Mouse (Mus musculus) lung, postnatal 4 days (tissue): ENCODE data around the gene Usp16.
A peak's percentile ranks its signal among the peaks of the same experiment; 100 is the strongest.

Experiments
- DNase-seq, 2 experiments: peaks; one replicate each; pipeline ENCODE4 v3.0.0; 2021

Usp16 gene

GRCm38 (mm10) chr16:87454419-87455179 is at the start of gene Usp16:
Gene Usp16 (plus strand): TSS chr16:87454703.
- peak; percentile 92 to 93 for DNase-seq

DNA sequence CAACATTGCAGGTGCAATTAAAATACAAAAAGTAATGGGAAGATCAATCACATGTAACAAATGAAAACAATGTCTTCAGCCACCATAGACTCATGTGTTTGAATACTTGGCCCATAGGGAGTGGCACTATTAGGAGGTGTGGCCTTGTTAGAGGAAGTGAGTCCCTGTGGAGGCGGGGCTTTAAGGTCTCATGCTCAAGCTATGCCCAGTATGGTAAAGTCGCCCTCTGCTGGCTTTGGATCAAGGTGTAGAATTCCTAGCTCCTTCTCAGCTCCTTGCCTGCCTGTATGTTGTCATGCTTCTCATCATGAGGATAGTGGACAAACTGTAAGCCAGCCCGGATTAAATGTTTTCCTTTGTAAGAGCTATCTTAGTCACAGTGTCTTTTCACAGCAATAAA is 49.5 kb upstream of the Usp16 start:
- DNase-seq = peak in 1 of 2 experiments; percentile 46

- no peak for DNase-seq
These were observed 33.8 kb upstream of the Usp16 start for GRCm38 (mm10) chr16:87420662-87421061.

GRCm38 (mm10) chr16:87427516-87427915 is 27.0 kb upstream of the Usp16 start:
- peak; percentile 24 to 63 for DNase-seq

DNA sequence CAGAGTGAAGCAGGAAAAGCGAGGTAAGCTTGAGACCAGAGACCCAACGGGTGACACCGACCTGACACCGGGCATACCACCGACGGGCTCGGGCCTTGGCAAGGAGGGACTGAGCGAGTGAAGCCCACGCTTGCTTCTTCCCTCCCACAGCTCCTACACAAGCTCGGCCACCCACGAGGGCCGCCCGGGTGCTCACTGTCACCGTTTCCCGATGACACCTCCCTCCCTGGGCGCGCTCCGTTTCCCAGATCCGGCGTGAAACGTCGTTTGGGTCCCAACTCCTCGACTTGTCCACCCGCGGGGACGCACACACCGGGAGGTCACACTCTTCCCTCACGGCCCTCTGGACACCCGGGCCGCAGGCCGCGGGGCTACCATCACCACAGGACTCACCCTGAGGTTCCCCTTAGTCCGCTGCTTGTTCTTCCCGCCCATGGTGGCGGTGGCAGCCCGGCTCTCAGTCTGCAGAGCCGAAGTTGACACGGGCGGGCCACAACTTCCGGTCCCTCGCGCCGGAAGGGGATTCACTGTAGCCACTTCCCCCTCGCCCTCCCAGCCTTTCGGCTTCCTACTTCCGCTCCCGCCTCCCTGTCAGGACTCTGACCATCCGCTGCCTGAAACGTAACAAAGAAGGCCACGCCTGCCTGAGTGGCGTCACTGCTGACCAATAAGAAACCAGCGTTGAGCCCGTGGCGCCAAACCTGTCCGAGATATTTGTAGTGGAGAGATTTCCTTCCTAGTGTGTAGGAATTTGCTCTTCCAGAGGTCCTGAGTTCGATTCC is 22.3 kb upstream of the Usp16 start, which contains the start of gene Ltn1:
Gene Ltn1 (minus strand): TSS at position 580 of the 782 bp plus-strand sequence.
- DNase-seq = peak; percentile 99

GRCm38 (mm10) chr16:87434266-87434665 is 20.2 kb upstream of the Usp16 start:
- DNase-seq = no peak

GRCm38 (mm10) chr16:87434946-87435345 is 19.6 kb upstream of the Usp16 start:
- DNase-seq = no peak

DNA sequence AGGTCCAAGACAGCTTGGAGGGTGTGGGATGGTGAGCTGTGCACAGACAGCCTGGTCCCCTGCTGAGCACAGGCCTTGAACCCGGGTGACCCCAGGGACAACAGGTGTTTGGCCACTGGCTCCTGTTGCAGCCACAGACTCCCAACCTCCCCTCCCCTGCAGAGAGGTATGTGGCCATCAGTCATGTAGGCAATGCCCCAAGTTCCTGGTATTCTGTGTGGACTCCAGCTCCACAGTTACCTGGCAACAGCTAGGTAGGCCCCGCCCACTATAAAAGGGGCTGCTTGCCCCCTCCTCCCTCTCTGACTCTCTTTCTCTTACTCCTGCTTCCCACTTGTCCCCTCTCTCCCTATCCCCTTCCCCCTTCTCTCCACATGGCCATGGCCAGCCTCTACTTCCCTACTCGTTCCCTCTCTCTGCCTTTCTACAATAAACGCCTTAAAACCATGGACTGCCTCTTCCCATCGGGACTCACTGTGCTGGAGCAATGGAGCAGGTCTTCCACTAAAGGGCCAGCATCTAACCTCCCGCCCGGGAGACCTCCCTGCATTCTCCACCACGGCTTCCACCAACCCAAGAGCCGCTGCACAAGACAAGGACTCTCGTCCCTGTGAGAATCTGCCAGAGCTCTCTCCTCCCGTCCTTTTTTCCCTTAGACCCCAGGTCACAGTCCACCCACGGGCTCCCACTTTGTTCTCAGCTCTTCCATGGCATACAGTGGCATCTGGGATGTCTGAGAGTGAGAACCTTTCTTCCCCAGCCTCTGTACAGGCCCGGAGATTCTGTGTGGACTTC is 18.9 kb upstream of the Usp16 start:
- DNase-seq = no peak

DNA sequence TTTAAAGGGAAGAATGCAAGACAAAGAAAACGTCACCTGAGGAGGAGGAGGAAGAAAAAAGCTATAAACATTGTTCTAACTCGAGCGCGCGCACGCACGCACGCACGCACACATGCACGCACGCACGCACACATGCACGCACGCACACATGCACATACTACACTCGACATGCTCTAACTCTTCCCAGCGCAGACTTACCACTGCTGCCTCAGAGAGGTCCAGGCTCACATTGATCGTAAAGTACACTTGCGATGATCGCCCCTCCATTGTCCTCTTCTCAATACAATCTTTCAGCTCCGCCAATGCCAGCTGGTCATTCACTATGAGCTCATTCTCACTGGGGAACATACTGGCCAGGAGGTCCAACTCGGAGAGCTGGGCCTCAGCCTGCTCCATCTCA is 17.4 kb upstream of the Usp16 start:
- no peak for DNase-seq

- DNase-seq = no peak
These were observed 15.8 kb upstream of the Usp16 start for GRCm38 (mm10) chr16:87438697-87439096.

GRCm38 (mm10) chr16:87440184-87440686 is 14.3 kb upstream of the Usp16 start, which contains the start of gene Rwdd2b:
Gene Rwdd2b (minus strand): TSS chr16:87440573.
- DNase-seq = peak; percentile 95

GRCm38 (mm10) chr16:87441089-87441488 is 13.4 kb upstream of the Usp16 start:
- no peak for DNase-seq

GRCm38 (mm10) chr16:87442291-87442690 is 12.2 kb upstream of the Usp16 start:
- DNase-seq = peak; percentile 22 to 69

DNA sequence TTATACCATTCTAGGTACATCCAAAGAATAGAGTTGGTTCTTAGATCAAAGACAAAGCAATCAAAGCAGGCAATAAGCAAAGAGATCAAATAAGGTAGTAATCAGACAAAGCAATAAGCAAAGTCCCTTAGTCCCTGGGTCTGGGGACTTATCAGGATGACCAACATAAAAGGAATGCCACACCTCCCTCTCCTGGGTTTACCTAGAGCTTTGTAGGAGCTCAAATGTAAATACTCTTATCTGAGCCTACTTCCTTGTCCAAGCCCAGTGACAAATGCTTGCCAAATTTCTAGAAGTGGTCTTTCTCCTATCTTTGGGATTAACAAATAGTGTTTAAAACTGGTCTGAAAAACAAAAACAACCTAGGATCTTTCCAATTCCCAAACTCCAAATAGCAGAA is 11.3 kb upstream of the Usp16 start:
- DNase-seq = no peak

DNA sequence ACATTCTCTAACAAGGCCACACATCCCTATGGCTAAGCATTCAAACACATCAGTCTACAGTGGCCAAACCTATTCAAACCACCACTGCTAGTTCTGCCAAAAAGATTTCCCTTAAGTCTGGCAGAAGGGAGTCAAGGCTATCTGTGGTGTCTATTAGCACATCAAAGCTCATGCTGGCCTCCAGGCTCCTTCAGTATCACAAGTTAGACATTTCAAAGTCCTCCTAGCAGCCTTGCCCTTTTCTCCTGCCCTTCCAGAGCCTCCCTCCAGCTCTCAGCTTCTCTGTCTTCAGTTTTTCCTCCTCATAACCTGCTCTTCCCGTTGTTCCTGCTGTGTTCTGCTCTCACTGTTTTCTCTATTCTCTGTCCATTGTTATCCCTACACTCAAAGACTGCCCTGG is 10.4 kb upstream of the Usp16 start:
- no peak for DNase-seq

DNA sequence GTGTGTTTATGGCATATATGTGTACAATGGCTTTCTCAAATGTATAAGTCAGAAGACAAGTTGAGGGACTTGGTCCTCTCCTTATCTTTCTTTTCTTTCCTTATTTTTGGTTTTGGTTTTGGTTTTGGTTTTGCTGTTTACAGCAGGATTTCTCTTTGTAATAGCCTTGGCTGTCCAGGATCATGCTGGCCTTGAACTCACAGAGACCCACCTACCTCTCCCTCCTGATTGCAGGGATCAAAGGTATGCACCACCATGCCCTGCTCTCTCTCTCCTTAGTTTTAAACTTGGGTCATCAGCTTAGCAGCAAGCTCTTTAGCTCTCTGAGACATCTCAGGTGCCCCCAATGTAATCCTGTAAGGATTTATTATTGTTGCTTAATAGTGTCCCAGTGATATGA is 9.4 kb upstream of the Usp16 start:
- DNase-seq = no peak

GRCm38 (mm10) chr16:87445528-87445927 is 9.0 kb upstream of the Usp16 start:
- no peak for DNase-seq

DNA sequence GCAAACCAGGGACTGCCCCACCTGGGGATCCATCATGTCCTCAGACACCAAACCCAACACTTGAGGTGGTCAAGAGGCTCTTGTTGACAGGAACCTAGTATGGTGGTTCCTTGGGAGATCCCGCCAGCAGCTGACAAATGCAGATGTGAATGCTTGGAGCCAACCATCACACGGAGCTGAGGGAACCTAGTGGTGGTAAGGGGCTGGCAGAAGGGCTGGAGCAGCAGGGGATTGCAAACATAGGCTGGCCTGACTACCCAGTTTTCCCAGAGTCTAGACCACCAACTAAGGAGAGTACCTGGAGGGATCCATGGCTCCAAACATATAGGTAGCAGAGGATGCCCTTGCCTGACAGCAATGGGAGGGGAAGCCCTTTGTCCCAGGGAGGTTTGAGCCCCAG is 1.3 kb upstream of the Usp16 start:
- no peak for DNase-seq

DNA sequence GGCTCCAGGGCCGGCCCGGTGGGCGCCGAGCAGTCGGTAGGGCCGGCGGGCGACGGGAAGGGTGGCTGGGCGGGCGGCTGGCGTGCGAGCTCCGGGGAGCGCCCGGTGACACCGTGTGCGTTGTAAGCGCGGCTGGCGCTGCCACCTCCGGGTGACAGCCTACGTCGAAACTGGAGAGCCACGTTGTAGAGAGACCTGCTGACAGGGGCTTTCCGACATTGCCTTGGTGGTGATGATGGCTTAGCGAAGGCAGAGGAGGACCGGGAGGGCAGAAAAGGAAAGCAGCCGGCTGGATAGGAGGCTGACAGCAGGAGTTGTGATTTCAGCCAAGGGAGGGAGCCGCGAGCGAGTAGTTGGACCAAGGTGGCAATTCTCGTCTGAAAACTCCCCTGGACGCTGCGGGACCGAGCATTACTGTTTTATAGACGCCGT is 693 bp downstream of the Usp16 start:
- peak in 1 of 2 experiments; percentile 43 for DNase-seq

- no peak for DNase-seq
These were observed 4.2 kb downstream of the Usp16 start for GRCm38 (mm10) chr16:87458752-87459151.

- no peak for DNase-seq
These were observed 16.1 kb downstream of the Usp16 start for GRCm38 (mm10) chr16:87470579-87470978.

GRCm38 (mm10) chr16:87484367-87484766 is 29.9 kb downstream of the Usp16 start:
- DNase-seq = no peak

DNA sequence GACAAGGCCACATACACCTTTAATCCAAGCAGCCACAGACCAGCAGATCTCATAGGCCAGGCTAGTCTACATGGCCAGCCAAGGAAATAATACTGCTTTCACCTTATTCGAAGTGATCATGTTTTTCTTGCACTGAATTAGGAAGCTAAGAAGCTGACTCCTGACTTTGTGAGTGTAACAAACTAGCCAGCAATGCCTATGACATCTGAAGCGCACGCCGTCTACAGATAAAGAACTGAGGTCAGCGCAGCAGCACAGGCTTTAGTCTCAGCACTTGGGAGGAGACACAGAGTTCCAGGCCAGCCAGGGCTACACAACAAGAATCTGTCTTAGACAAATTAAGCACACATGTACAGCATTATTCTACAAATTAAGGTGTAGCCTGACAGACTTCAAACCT is 32.2 kb downstream of the Usp16 start:
- DNase-seq = no peak
